10 mouse cellular contexts compared by ENCODE assay signal in genomic region chr13:44416986-44417385, GRCm38 (mm10).
DNase-seq lines count a peak whose midpoint lies in the region; ATAC-seq and TF ChIP-seq lines count a peak whose summit lies in the region.
"Had no signal": no experiment of that assay in that cellular context is flagged by ENCODE, and none has a peak within 500 bp of the region (broad histone marks: within the 10 kb centered on the region; RNA-seq: fewer than 3 reads in every experiment).

No protein-coding gene starts in this region.

- no peak overlapping the region for H3K27ac ChIP-seq in hindbrain, embryonic 14.5 days
- H3K27ac ChIP-seq in hindbrain, embryonic 12.5 days: no peak overlapping the region
- peak overlapping the region; percentile 50; the same call in 1 of the 2 replicates for H3K27ac ChIP-seq in forebrain, embryonic 12.5 days
- no peak overlapping the region for H3K27ac ChIP-seq in limb, embryonic 14.5 days (replicated peaks; ENCODE audit: low read depth, low read length)
- H3K27ac ChIP-seq: midbrain, embryonic 12.5 days had no signal

- H3K4me3 ChIP-seq in hindbrain, embryonic 14.5 days (replicated peaks; ENCODE audit: low read length): no peak overlapping the region
- no peak overlapping the region for H3K4me3 ChIP-seq in hindbrain, embryonic 12.5 days
- H3K4me3 ChIP-seq in forebrain, embryonic 12.5 days (replicated peaks): no peak overlapping the region
- no peak overlapping the region for H3K4me3 ChIP-seq in limb, embryonic 14.5 days (replicated peaks; ENCODE audit: low read length)
- H3K4me3 ChIP-seq: midbrain, embryonic 12.5 days had no signal

- H3K9ac ChIP-seq in hindbrain, embryonic 14.5 days: no peak overlapping the region
- no peak overlapping the region for H3K9ac ChIP-seq in hindbrain, embryonic 12.5 days
- peak overlapping the region; percentile 21 for H3K9ac ChIP-seq in forebrain, embryonic 12.5 days
- no peak overlapping the region for H3K9ac ChIP-seq in limb, embryonic 14.5 days (ENCODE audit: low read depth, low read length, severe bottlenecking)
- H3K9ac ChIP-seq: midbrain, embryonic 12.5 days had no signal

- no peak for TF ChIP-seq POLR2A in brain, embryonic 14.5 days (IDR thresholded peaks at IDR 0.05; ENCODE audit: borderline replicate concordance, extremely low read depth, insufficient read depth, insufficient read length, poor library complexity, severe bottlenecking)
- TF ChIP-seq POLR2A in limb, embryonic 14.5 days (IDR thresholded peaks at IDR 0.05; ENCODE audit: borderline replicate concordance, extremely low read depth, insufficient read depth, insufficient read length): no peak

- TF ChIP-seq CTCF in brain, embryonic 14.5 days (IDR thresholded peaks at IDR 0.05; ENCODE audit: borderline replicate concordance, extremely low read depth, insufficient read depth, insufficient read length): no peak

- H3K36me3 ChIP-seq in hindbrain, embryonic 14.5 days (replicated peaks; ENCODE audit: control insufficient read depth, insufficient read depth): no peaks in the 10 kb centered on the region
- H3K36me3 ChIP-seq in hindbrain, embryonic 12.5 days: no peaks in the 10 kb centered on the region
- no peaks in the 10 kb centered on the region for H3K36me3 ChIP-seq in forebrain, embryonic 12.5 days (replicated peaks)
- no peaks in the 10 kb centered on the region for H3K36me3 ChIP-seq in limb, embryonic 14.5 days (ENCODE audit: control insufficient read depth, insufficient read depth, low read length)
- H3K36me3 ChIP-seq: midbrain, embryonic 12.5 days had no signal

- no peak for DNase-seq in hindbrain, embryonic 14.5 days (ENCODE audit: low spot score)
- DNase-seq in brain, embryonic 14.5 days (ENCODE audit: low read depth): peak; percentile 83
- DNase-seq in limb, embryonic 14.5 days (ENCODE audit: low spot score): peak; percentile 44
- DNase-seq in yolk sac, embryonic 10.5 days (ENCODE audit: low spot score): no peak
- DNase-seq in spleen, postnatal 10 days (ENCODE audit: low spot score in 2 of 2): no peak
- DNase-seq in ovary, postnatal 10 days (ENCODE audit: low spot score): no peak
- DNase-seq: adrenal gland, adult 2 months had no signal

- no peaks in the 10 kb centered on the region for H3K27me3 ChIP-seq in hindbrain, embryonic 14.5 days (ENCODE audit: control insufficient read depth, insufficient read depth, low read length)
- no peaks in the 10 kb centered on the region; the same call in 1 of the 2 replicates for H3K27me3 ChIP-seq in hindbrain, embryonic 12.5 days
- H3K27me3 ChIP-seq in forebrain, embryonic 12.5 days: peaks cover 9% of the 10 kb centered on the region; the same call in 1 of the 2 replicates
- no peaks in the 10 kb centered on the region for H3K27me3 ChIP-seq in limb, embryonic 14.5 days (ENCODE audit: control insufficient read depth, insufficient read depth, low read length)

- peak overlapping the region; percentile 22 for H3K4me2 ChIP-seq in hindbrain, embryonic 14.5 days (replicated peaks)
- H3K4me2 ChIP-seq in hindbrain, embryonic 12.5 days (replicated peaks): no peak overlapping the region
- H3K4me2 ChIP-seq in forebrain, embryonic 12.5 days: peak overlapping the region; percentile 35
- H3K4me2 ChIP-seq in limb, embryonic 14.5 days (replicated peaks; ENCODE audit: low read depth, low read length, severe bottlenecking): 0 out of 2 replicates have a peak overlapping the region, but pooled peaks have one; percentile 6
- H3K4me2 ChIP-seq: midbrain, embryonic 12.5 days had no signal

- no peaks in the 10 kb centered on the region for H3K9me3 ChIP-seq in hindbrain, embryonic 14.5 days (ENCODE audit: control insufficient read depth, low read length)
- H3K9me3 ChIP-seq in hindbrain, embryonic 12.5 days (replicated peaks): no peaks in the 10 kb centered on the region
- 0 out of 2 replicates have a peak, but pooled peaks cover 3% of the 10 kb centered on the region for H3K9me3 ChIP-seq in forebrain, embryonic 12.5 days
- H3K9me3 ChIP-seq in limb, embryonic 14.5 days (ENCODE audit: control insufficient read depth, low read length): no peaks in the 10 kb centered on the region
- H3K9me3 ChIP-seq: midbrain, embryonic 12.5 days had no signal

- ATAC-seq in hindbrain, embryonic 14.5 days (ENCODE audit: low FRiP score): no peak
- ATAC-seq in hindbrain, embryonic 12.5 days (ENCODE audit: low FRiP score): no peak
- ATAC-seq in forebrain, embryonic 12.5 days (ENCODE audit: low FRiP score): no peak
- no peak for ATAC-seq in limb, embryonic 14.5 days (ENCODE audit: low FRiP score, low read depth)

- H3K4me1 ChIP-seq in hindbrain, embryonic 14.5 days (replicated peaks; ENCODE audit: control insufficient read depth, insufficient read depth, low read length): peaks cover 18% of the 10 kb centered on the region
- H3K4me1 ChIP-seq in hindbrain, embryonic 12.5 days: peaks cover 21% of the 10 kb centered on the region
- peaks cover 34% of the 10 kb centered on the region for H3K4me1 ChIP-seq in forebrain, embryonic 12.5 days
- peaks cover 27% of the 10 kb centered on the region for H3K4me1 ChIP-seq in limb, embryonic 14.5 days (ENCODE audit: control insufficient read depth, insufficient read depth, low read length)

- WGBS in hindbrain, embryonic 14.5 days: 12% methylated on average over 8 of the region's 8 CpGs
- 10% methylated on average over 8 of the region's 8 CpGs for WGBS in hindbrain, embryonic 12.5 days
- WGBS in forebrain, embryonic 12.5 days: 2% methylated on average over 7 of the region's 8 CpGs
- WGBS in limb, embryonic 14.5 days: 10% methylated on average over 8 of the region's 8 CpGs

Comparison
In these comparisons a context has a peak if more than half of its experiments do, and no peak if none do; other contexts are left out.
1. DNase-seq: peak in brain, embryonic 14.5 days (single experiment) and limb, embryonic 14.5 days (single experiment); none in hindbrain, embryonic 14.5 days (single experiment), yolk sac, embryonic 10.5 days (single experiment), spleen, postnatal 10 days (0 of 2) and ovary, postnatal 10 days (single experiment).